Mouse (Mus musculus) gastrocnemius, adult 18-20 months (tissue): Measurements from ENCODE around the gene Arhgef26. TPM values are rescaled to one million over a fixed set of nuclear protein-coding genes. Genes with fewer than 3 reads are reported as not detected.

ENCODE experiments used
- DNase-seq: peaks from one replicate; pipeline ENCODE4 v3.0.0; 2021; ENCODE audit warnings: low spot score
- total RNA-seq, 2 experiments: library from RNA; stranded (reverse); gene quantifications; 2 replicates each; pipeline ENCODE4 v1.2.3; 2021

The Arhgef26 gene
- total RNA-seq, 2 experiments from 2014 or later = 0.53 to 0.62 TPM

DNA sequence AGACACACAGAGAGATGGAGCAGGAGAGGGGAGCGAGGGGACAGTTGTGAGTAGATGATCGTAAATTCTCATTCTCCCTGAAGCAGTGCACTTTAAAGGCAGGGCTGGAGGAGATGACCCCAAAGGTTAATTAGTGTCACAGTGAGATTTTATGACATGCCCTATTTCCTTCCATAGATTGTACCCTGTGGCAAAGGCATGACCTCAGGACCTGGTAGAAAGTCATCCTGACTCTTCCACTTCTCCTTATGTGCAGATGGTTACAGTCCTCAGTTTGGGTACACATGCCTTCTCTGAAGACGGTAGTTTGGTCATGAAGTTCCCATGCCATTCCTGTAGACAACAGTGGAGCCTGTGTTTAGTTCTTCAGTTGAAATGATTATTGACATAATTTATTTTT lies 42.3 kb downstream of the Arhgef26 start:
- no peak for DNase-seq

DNA sequence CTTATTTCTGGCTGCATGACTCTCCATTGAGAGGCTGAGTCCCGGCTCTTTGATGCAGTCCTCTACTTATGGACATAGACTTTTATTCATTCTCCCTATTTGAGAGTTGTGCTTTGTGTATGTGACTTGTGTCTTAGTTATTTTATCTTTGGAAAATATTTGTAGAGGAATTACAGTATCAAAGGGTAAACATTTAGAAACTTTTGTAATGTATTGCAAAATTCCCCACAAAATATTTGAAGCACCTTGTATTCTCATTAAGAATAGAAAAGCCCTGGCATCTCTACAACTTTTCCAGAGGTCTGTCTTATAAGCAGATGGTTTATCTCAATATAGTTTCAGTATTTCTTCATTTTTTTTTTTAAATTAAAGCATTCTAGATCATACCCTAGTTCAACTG lies 44.7 kb downstream of the Arhgef26 start:
- DNase-seq = no peak

GRCm38 (mm10) chr3:62392636-62393035 lies 54.5 kb downstream of the Arhgef26 start:
- no peak for DNase-seq

DNA sequence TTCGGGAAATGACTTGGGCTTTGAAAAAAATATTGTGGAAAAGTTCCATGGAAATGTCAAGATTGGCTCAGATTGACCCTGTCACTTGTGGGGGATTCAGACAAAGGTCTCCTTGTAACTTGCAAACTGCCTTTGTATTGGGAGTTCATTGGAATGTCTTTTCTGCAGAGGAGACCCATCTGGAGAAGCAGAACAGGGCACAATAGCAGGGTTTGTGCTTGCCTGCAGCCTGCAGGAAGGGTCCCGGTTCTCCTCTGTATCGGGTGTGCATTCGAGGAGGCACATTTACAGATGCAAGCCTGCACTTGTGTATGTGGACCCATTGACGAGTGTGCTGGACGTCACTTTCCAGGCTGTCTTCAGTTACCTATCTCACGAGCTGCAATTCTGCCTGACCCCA lies 56.1 kb downstream of the Arhgef26 start:
- no peak for DNase-seq

DNA sequence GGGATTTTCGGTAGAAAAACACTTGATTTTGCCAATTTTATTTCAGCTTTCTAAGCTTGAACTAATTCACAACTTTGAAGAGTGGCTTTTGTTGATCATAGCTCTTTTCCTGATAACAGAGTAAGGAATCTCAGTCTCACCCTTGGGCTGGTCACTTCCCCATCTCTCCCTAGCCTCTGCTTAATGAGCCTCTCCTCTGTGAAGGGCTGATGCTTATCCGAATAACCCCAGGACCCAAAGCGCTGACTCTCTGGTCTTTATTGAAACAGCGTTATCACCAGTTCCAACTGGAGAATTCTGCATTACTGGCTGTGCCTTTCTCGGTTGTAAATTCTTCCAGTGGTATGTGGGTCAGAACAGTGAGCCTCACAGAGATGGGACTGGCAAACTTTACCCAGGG lies 57.2 kb downstream of the Arhgef26 start:
- DNase-seq = no peak

GRCm38 (mm10) chr3:62396109-62396508 lies 58.0 kb downstream of the Arhgef26 start:
- no peak for DNase-seq

DNA sequence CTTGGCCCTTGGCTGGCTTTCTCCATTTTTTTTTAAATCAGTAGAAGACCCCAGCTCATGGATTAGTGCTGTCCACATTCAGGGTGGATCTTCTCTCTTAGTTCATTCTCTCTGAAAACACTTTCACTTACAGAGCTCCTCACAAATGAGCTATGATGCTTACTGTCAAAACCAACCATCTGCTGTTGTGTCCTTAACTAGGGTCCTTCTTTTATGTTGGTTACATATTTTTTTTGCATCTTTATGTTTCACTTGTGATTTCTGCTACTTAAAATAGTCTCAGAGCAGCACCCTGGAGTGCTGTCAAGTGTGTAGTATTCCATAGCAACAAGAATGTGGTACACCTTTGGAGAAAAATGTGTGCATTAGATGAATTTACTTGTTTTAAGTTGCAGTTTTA lies 60.0 kb downstream of the Arhgef26 start:
- no peak for DNase-seq

DNA sequence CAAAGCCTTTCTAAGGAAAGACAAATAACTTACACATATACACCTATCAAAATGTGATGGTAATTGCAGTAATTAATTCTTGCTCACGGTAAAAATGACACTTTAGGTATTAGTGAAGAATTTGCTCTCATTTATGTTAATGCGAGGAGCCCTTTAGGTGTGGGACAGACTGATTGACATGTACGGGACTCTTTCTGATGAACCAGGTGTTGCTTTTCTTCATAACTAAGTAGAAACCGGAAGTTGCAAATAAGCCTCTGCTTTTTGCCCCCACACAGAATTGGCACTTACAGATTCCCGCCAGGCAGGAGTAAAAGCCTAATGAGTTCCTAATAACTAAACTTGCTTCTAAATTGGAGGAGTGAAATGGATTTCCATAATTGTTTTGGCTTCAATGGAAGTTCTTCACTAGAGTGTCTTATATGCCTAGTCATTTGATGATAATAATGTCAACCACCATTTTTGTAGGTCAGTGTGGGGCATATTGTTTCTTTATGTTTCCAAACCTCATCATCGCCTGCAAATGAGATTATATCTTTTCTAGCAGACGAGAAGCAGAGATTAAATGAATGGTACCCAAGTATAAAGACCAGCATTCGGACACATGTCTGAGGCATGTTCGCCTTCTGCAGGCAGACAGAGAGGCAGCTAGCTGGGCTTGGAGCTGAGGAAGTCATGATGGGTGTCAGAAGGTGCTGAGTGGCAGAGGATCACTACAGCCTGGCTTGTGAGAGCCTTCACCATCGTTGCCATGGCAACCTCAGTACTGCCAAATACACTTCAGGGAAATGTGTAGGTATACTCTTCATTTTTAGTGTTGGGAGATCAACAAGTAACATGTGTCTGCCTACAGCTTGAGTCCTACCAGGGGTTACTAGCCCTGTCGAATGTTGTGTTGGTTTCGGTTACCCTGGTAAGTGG lies 61.9 kb downstream of the Arhgef26 start:
- DNase-seq = no peak

DNA sequence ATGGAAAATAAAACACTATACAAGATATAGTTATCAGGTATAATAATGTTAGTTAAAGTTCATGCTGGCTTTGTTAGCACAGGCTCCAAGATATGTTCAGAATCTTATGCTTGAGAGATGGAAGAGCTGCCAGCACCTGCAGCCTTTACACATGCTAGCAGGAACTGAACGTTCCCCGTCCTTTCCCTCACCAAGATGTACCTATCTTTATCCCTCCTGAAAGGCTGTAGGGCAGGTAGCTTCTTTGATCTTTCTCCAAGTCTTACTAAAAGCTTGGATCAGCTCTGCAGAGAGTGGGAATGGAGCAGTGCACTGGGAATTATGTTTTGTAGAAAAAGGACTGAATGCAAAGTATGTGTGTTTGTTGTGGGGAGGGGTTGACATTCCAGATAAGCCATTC lies 64.3 kb downstream of the Arhgef26 start:
- DNase-seq = no peak

GRCm38 (mm10) chr3:62404477-62405246 lies 66.5 kb downstream of the Arhgef26 start:
- no peak for DNase-seq

- no peak for DNase-seq
These were observed 71.5 kb downstream of the Arhgef26 start for GRCm38 (mm10) chr3:62409555-62410182.

- DNase-seq = no peak
These were observed 72.3 kb downstream of the Arhgef26 start for GRCm38 (mm10) chr3:62410491-62410890.

DNA sequence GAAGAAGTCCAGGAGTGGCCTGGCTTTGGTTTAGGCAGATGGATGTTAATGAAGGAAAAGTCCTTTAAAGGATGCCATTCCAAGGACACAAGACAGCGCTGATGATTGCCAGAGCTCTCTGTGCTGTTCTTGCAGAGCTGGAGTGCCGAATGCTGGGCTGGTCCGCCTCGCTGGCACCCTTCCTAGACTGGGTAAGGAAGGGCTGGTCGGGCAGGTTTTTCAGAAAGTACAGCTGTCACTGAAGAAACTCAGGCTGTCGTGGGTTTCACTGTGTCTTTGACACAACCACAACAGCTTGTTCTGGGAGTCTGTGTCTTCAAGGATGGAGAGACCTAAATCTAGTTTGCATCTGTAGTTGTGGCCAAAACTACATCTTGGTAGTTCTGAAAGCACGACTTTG lies 74.6 kb downstream of the Arhgef26 start:
- DNase-seq = no peak

DNA sequence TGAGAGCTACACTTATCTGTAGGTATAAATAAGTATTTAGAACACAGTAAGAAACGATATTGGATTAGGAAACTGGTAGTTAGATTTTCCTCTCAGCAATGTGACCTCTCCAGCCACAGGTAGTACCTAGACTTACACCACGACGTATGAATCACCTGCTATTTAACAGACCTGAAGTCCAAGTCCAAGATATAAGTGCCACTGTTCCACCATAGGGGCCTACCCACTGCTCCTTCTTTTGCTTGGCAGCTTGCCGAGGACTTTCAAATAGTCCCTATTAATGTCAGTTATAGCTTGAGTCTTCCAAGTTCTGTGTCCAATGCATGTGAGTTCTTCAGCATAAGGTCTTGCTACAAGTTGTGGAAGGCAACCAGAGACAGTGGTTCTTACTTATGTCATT lies 76.8 kb downstream of the Arhgef26 start:
- no peak for DNase-seq

DNA sequence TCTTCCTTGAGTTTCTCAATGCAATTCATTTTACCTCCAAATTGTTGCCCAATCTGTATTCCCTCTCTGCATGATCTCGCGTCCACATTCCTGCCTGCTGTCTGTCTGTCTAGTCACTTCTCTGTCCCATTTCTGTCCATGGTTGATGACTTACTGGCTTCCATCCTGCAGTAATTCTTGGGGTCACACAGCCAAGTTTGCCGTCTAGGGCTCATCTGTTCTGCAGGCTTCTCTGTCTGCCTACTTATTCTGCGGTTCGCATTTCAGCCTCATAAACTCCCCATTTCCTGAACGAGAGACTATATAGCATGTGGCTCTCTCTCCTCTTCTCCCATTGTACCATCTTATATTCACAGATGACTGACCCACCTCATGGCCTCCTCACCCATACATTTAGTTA lies 79.3 kb downstream of the Arhgef26 start:
- DNase-seq = no peak

DNA sequence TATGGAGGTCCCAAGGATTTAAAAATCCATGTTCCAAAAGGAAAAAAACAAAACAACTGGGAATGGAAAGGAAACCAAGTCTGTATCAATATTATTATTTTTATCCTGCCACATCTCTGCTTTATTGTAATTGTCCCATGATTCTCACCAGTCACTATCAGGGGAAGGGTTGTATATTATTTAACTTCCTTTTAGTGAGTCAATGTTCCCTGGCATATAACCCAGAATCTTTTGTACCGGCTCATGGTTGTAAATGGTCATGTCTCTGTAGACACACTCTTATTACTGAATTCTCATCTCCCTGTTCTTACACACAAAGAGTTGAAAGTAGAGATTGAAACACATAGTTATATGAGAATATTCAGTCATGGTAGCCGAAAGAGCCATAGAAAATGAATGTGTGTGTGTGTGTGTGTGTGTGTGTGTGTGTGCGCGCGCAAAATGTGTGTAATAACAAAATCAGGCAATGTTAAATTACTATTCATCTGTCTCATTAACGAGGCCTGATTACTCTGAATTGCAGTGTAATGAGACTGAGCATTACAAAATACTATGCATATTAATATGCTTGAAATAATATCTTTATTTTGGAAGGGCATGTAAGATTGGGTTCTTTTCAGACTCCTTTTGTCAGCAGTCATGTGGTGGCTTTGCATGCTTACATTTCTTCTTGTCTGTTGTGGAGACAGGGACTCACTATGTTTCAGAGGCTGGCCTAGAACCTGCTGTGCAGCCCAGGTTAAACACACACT lies 80.4 kb downstream of the Arhgef26 start:
- no peak for DNase-seq

DNA sequence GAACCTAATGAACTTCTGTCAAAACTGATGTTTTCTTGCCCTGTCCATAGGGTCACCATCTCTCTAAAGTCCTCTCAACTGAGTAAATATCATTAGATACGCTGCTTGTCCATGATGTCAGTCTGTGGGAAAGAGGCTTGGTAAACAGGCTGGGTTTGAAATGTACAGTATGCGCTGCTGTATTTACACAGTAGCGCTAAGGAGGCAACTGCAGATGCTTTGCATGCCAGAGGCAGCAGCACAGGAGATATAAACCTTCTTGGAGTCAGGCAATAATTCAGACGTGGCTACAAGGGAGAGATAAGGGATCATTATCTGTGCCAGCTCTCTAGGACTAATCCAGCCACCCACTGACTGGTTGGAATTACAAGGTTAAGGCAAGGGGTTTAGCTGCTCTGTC lies 95.5 kb downstream of the Arhgef26 start:
- DNase-seq = no peak

- no peak for DNase-seq
These were observed 97.8 kb downstream of the Arhgef26 start for GRCm38 (mm10) chr3:62435923-62436322.

GRCm38 (mm10) chr3:62440431-62440969 lies 102.4 kb downstream of the Arhgef26 start:
- no peak for DNase-seq

- no peak for DNase-seq
These were observed 105.5 kb downstream of the Arhgef26 start for GRCm38 (mm10) chr3:62443582-62444194.

GRCm38 (mm10) chr3:62446271-62446670 lies 108.1 kb downstream of the Arhgef26 start:
- DNase-seq = no peak
